8 mouse cellular contexts compared by ENCODE assay signal in genomic region chr15:77750461-77750860, GRCm38 (mm10). TPM values are rescaled to one million over a fixed set of nuclear protein-coding genes. Genes with fewer than 3 reads are reported as not detected.
DNase-seq lines count a peak whose midpoint lies in the region; ATAC-seq lines count a peak whose summit lies in the region.

No protein-coding gene starts in this region.

- no peaks in the 10 kb centered on the region for H3K27me3 ChIP-seq in embryonic facial prominence, embryonic 11.5 days (ENCODE audit: control insufficient read depth, insufficient read depth, low read length)
- H3K27me3 ChIP-seq in embryonic facial prominence, embryonic 10.5 days (replicated peaks; ENCODE audit: low read depth, poor library complexity, severe bottlenecking), result no peaks in the 10 kb centered on the region
- H3K27me3 ChIP-seq in hindbrain, embryonic 12.5 days, result no peaks in the 10 kb centered on the region

- no peaks in the 10 kb centered on the region for H3K36me3 ChIP-seq in embryonic facial prominence, embryonic 11.5 days (replicated peaks; ENCODE audit: control insufficient read depth, insufficient read depth, low read depth, low read length)
- no peaks in the 10 kb centered on the region for H3K36me3 ChIP-seq in embryonic facial prominence, embryonic 10.5 days (replicated peaks)
- H3K36me3 ChIP-seq in hindbrain, embryonic 12.5 days, result no peaks in the 10 kb centered on the region

- H3K4me3 ChIP-seq in embryonic facial prominence, embryonic 11.5 days (ENCODE audit: low read depth, low read length), result no peak overlapping the region
- no peak overlapping the region for H3K4me3 ChIP-seq in embryonic facial prominence, embryonic 10.5 days
- no peak overlapping the region for H3K4me3 ChIP-seq in hindbrain, embryonic 12.5 days

- H3K27ac ChIP-seq in embryonic facial prominence, embryonic 11.5 days (replicated peaks; ENCODE audit: low read depth, low read length), result no peak overlapping the region
- H3K27ac ChIP-seq in embryonic facial prominence, embryonic 10.5 days (replicated peaks), result no peak overlapping the region
- H3K27ac ChIP-seq in hindbrain, embryonic 12.5 days, result no peak overlapping the region

- no peak overlapping the region for H3K9ac ChIP-seq in embryonic facial prominence, embryonic 11.5 days (replicated peaks; ENCODE audit: low read length)
- no peak overlapping the region for H3K9ac ChIP-seq in hindbrain, embryonic 12.5 days

- no peaks in the 10 kb centered on the region for H3K4me1 ChIP-seq in embryonic facial prominence, embryonic 11.5 days (ENCODE audit: control insufficient read depth, insufficient read depth, low read length)
- H3K4me1 ChIP-seq in embryonic facial prominence, embryonic 10.5 days, result 0 out of 2 replicates have a peak, but pooled peaks cover 4% of the 10 kb centered on the region
- H3K4me1 ChIP-seq in hindbrain, embryonic 12.5 days, result no peaks in the 10 kb centered on the region

- DNase-seq in embryonic facial prominence, embryonic 11.5 days (ENCODE audit: low spot score), result peak; percentile 14
- no peak for DNase-seq in embryonic facial prominence, embryonic 10.5 days (ENCODE audit: low spot score)
- DNase-seq in spleen, adult 12 weeks (ENCODE audit: low spot score), result peak; percentile 29
- no peak for DNase-seq in spleen, postnatal 14 days (ENCODE audit: low spot score in 2 of 2)
- peak; percentile 55 to 63 for DNase-seq in cerebellum, postnatal 36 days
- peak; percentile 61 for DNase-seq in lung, postnatal 10 days
- DNase-seq in ovary, postnatal 36 days (ENCODE audit: low spot score), result no peak

- no peak for ATAC-seq in embryonic facial prominence, embryonic 11.5 days (replicated peaks; ENCODE audit: insufficient number of reproducible peaks, low FRiP score, low TSS enrichment, low read depth)
- no peak for ATAC-seq in hindbrain, embryonic 12.5 days (ENCODE audit: low FRiP score)

- no peaks in the 10 kb centered on the region for H3K9me3 ChIP-seq in embryonic facial prominence, embryonic 11.5 days (replicated peaks; ENCODE audit: control insufficient read depth, low read length)
- H3K9me3 ChIP-seq in embryonic facial prominence, embryonic 10.5 days, result no peaks in the 10 kb centered on the region
- no peaks in the 10 kb centered on the region for H3K9me3 ChIP-seq in hindbrain, embryonic 12.5 days (replicated peaks)

- H3K4me2 ChIP-seq in embryonic facial prominence, embryonic 11.5 days (ENCODE audit: low read depth, low read length), result no peak overlapping the region
- H3K4me2 ChIP-seq in hindbrain, embryonic 12.5 days (replicated peaks), result no peak overlapping the region

- 51% methylated on average over 1 of the region's 1 CpGs for WGBS in embryonic facial prominence, embryonic 11.5 days
- 38% methylated on average over 1 of the region's 1 CpGs for WGBS in embryonic facial prominence, embryonic 10.5 days
- WGBS in hindbrain, embryonic 12.5 days, result 27% methylated on average over 1 of the region's 1 CpGs

RNA-seq across cellular contexts. Expression of gene Apol8, which starts 6.3 kb away (rescaled TPM):
- 0.29 TPM in 1 of 2 replicates, not detected in the other for polyA plus RNA-seq in embryonic facial prominence, embryonic 11.5 days (2014; fragmentation: Nextera tagmentation; extraction: Ambion mirVana)
- 0.14 and 0.32 TPM in 2 replicates for polyA plus RNA-seq in embryonic facial prominence, embryonic 10.5 days (2016; fragmentation: Nextera tagmentation; extraction: Ambion mirVana)
- 0.22 and 0.47 TPM in 2 replicates for polyA plus RNA-seq in hindbrain, embryonic 12.5 days (2016; fragmentation: Nextera tagmentation; extraction: Ambion mirVana)

RNA-seq across cellular contexts. Expression of gene Apol9b, which starts 21.6 kb away (rescaled TPM):
- polyA plus RNA-seq in embryonic facial prominence, embryonic 11.5 days (2014; fragmentation: Nextera tagmentation; extraction: Ambion mirVana), result not detected in 2 replicates
- polyA plus RNA-seq in embryonic facial prominence, embryonic 10.5 days (2016; fragmentation: Nextera tagmentation; extraction: Ambion mirVana), result not detected in 2 replicates
- polyA plus RNA-seq in hindbrain, embryonic 12.5 days (2016; fragmentation: Nextera tagmentation; extraction: Ambion mirVana), result not detected in 2 replicates

RNA-seq across cellular contexts. Expression of gene Apol7e, which starts 51.8 kb away (rescaled TPM):
- polyA plus RNA-seq in embryonic facial prominence, embryonic 11.5 days (2014; fragmentation: Nextera tagmentation; extraction: Ambion mirVana), result not detected in 2 replicates
- polyA plus RNA-seq in embryonic facial prominence, embryonic 10.5 days (2016; fragmentation: Nextera tagmentation; extraction: Ambion mirVana), result not detected in 2 replicates
- polyA plus RNA-seq in hindbrain, embryonic 12.5 days (2016; fragmentation: Nextera tagmentation; extraction: Ambion mirVana), result not detected in 2 replicates

Comparison
In these comparisons a context has a peak if more than half of its experiments do, and no peak if none do; other contexts are left out.
1. DNase-seq: peak in embryonic facial prominence, embryonic 11.5 days (single experiment), spleen, adult 12 weeks (single experiment), cerebellum, postnatal 36 days (2 of 2) and lung, postnatal 10 days (single experiment); none in embryonic facial prominence, embryonic 10.5 days (single experiment), spleen, postnatal 14 days (0 of 2) and ovary, postnatal 36 days (single experiment).